Mouse (Mus musculus) spleen, adult 2 months (tissue): ENCODE data around the gene Tmem14c.

ENCODE experiments used
- CTCF ChIP-seq: fragments of 200-500 bp; IDR thresholded peaks from 2 replicates; pipeline ENCODE4 v1.5.1; 2011; ENCODE audit warnings: mild to moderate bottlenecking, inconsistent platforms; ENCODE audit not compliant: insufficient read depth, insufficient read length, insufficient replicate concordance; ENCODE audit errors: extremely low read depth
- POLR2A ChIP-seq: fragments of 200-500 bp; IDR thresholded peaks from 2 replicates; pipeline ENCODE4 v1.6.1; 2011; ENCODE audit warnings: low read depth, low read length, inconsistent platforms

DNA sequence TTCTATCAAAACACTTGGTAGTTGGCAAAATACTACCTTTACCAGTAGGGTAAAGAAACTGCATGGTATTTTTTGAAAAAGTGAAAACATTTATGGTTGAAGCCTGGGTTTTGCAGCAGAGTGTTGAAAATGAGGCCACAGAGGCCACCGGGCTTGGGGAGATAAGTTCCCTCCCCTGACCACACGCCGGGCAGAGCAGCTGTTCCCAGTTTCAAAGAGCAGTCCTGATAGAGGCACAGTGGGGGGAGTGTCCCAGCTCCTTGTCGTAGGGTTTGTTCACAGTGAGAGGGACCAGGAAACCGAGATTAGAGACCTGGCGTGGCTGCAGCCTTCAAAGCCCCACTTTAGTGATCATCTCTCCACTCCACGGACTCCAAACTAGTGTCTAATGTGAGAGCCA, 4.4 kb downstream of the Tmem14c start:
- TF ChIP-seq CTCF, result no peak
- TF ChIP-seq POLR2A, result no peak
